Mouse (Mus musculus) forebrain, embryonic 11.5 days (tissue): ENCODE measurements around the gene Car14. TPM values are rescaled to one million over a fixed set of nuclear protein-coding genes. Genes with fewer than 3 reads are reported as not detected.
A peak's percentile ranks its signal among the peaks of the same experiment; 100 is the strongest.

Experiments used
- ATAC-seq: fragments of 200-750 bp; cut with Nextera tagmentation; replicated peaks from 2 replicates; pipeline ENCODE4 v1.8.0; 2017; ENCODE audit warnings: moderate TSS enrichment; ENCODE audit not compliant: low FRiP score
- DNase-seq: peaks from one replicate; pipeline ENCODE4 v3.0.0-alpha.2; 2017; ENCODE audit warnings: low spot score
- H3K27ac ChIP-seq: fragments of 300-500 bp; sonication (generic); 2 replicates; pipeline ENCODE4 v1.5.1; 2014; ENCODE audit warnings: low read depth, low read length
- H3K27me3 ChIP-seq: fragments of 300-500 bp; sonication (generic); 2 replicates; pipeline ENCODE4 v1.6.1; 2014; ENCODE audit warnings: mild to moderate bottlenecking, low read length, mixed read lengths; ENCODE audit not compliant: control insufficient read depth, insufficient read depth
- H3K36me3 ChIP-seq: fragments of 300-500 bp; sonication (generic); 2 replicates; pipeline ENCODE4 v1.6.1; 2014; ENCODE audit warnings: mild to moderate bottlenecking, low read length, moderate library complexity, mixed read lengths; ENCODE audit not compliant: control insufficient read depth, insufficient read depth
- H3K4me1 ChIP-seq: fragments of 300-500 bp; sonication (generic); replicated peaks from 2 replicates; pipeline ENCODE4 v1.6.1; 2014; ENCODE audit warnings: low read length, mixed read lengths; ENCODE audit not compliant: control insufficient read depth, insufficient read depth
- H3K4me2 ChIP-seq: fragments of 300-500 bp; sonication (generic); 2 replicates; pipeline ENCODE4 v1.6.1; 2014; ENCODE audit warnings: low read depth, mild to moderate bottlenecking, low read length, moderate library complexity, mixed read lengths; ENCODE audit not compliant: severe bottlenecking
- H3K4me3 ChIP-seq: fragments of 300-500 bp; sonication (generic); 2 replicates; pipeline ENCODE4 v1.5.1; 2014; ENCODE audit warnings: low read depth, low read length
- H3K9ac ChIP-seq: fragments of 300-500 bp; sonication (generic); 2 replicates; pipeline ENCODE4 v1.6.1; 2014; ENCODE audit warnings: low read length
- H3K9me3 ChIP-seq: fragments of 300-500 bp; sonication (generic); 2 replicates; pipeline ENCODE4 v1.6.1; 2016; ENCODE audit warnings: low read length, mixed read lengths; ENCODE audit not compliant: control insufficient read depth
- WGBS: fragments of 180-500 bp; shearing (Covaris S2); extraction: QIAGEN DNeasy Blood & Tissue Kit; methylation state at CpG from one replicate; pipeline ENCODE4 v1.1.7; 2014; 5-methylcytosine and 5-hydroxymethylcytosine counted together
- polyA plus RNA-seq: library from polyadenylated mRNA; unstranded; fragments of >200 nt; fragmentation: Nextera tagmentation; extraction: Ambion mirVana; gene quantifications from 2 replicates; pipeline ENCODE4 v1.2.1, GENCODE M21; 2014

The Car14 gene
- polyA plus RNA-seq, 1 experiment from 2014 or later: 49.4 TPM

- Histone ChIP-seq H3K4me3 (no peak overlapping the region), H3K4me2 (no peak overlapping the region), H3K36me3 (no peaks in the 10 kb centered on the region), H3K9me3 (no peaks in the 10 kb centered on the region), H3K27me3 (no peaks in the 10 kb centered on the region), H3K9ac (peak overlapping the region; percentile 32), H3K27ac (no peak overlapping the region), H3K4me1 (peaks cover 7% of the 10 kb centered on the region; the same call in 1 of the 2 replicates)
- ATAC-seq (no peak), DNase-seq (no peak)
- 44% methylated on average over 11 of the region's 11 CpGs for WGBS
Observed at GRCm38 (mm10) chr3:95892066-95893052, 12.1 kb downstream of the Car14 start.

GRCm38 (mm10) chr3:95891211-95892065, 13.1 kb downstream of the Car14 start, which contains the start of gene BC028528:
BC028528 (minus strand) TSS chr3:95892005.
- Histone ChIP-seq H3K27me3 (no peaks in the 10 kb centered on the region), H3K4me1 (peaks cover 7% of the 10 kb centered on the region; the same call in 1 of the 2 replicates), H3K9me3 (no peaks in the 10 kb centered on the region), H3K4me2 (peak within 1 kb of the TSS; percentile 18; the same call in 1 of the 2 replicates), H3K4me3 (no peak within 1 kb of the TSS), H3K9ac (peak within 1 kb of the TSS; percentile 32), H3K27ac (peak within 1 kb of the TSS; percentile 46; the same call in 1 of the 2 replicates), H3K36me3 (no peaks in the 10 kb centered on the region)
- no peak for ATAC-seq
- DNase-seq: no peak
- 26% methylated on average over 12 of the region's 12 CpGs for WGBS

GRCm38 (mm10) chr3:95889664-95890063, 14.8 kb downstream of the Car14 start:
- Histone ChIP-seq H3K9me3 (no peaks in the 10 kb centered on the region), H3K9ac (no peak overlapping the region), H3K27ac (no peak overlapping the region), H3K4me2 (no peak overlapping the region), H3K36me3 (no peaks in the 10 kb centered on the region), H3K27me3 (no peaks in the 10 kb centered on the region), H3K4me1 (peaks cover 3% of the 10 kb centered on the region; the same call in 1 of the 2 replicates), H3K4me3 (no peak overlapping the region)
- WGBS: 81% methylated on average over 3 of the region's 3 CpGs
- no peak for DNase-seq
- ATAC-seq: no peak

GRCm38 (mm10) chr3:95887596-95887995, 16.9 kb downstream of the Car14 start:
- no peak overlapping the region for H3K4me3 ChIP-seq
- no peak for ATAC-seq
- no peak overlapping the region for H3K27ac ChIP-seq
- no peaks in the 10 kb centered on the region for H3K9me3 ChIP-seq
- H3K4me1 ChIP-seq: peaks cover 4% of the 10 kb centered on the region; the same call in 1 of the 2 replicates
- 88% methylated on average over 4 of the region's 4 CpGs for WGBS
- no peaks in the 10 kb centered on the region for H3K27me3 ChIP-seq
- no peak for DNase-seq
- no peak overlapping the region for H3K4me2 ChIP-seq
- H3K9ac ChIP-seq: no peak overlapping the region
- no peaks in the 10 kb centered on the region for H3K36me3 ChIP-seq

- Histone ChIP-seq H3K36me3 (no peaks in the 10 kb centered on the region), H3K4me2 (no peak overlapping the region), H3K9ac (no peak overlapping the region), H3K27ac (no peak overlapping the region), H3K4me1 (peaks cover 10% of the 10 kb centered on the region), H3K9me3 (no peaks in the 10 kb centered on the region), H3K27me3 (no peaks in the 10 kb centered on the region; the same call in 1 of the 2 replicates), H3K4me3 (no peak overlapping the region)
- 86% methylated on average over 5 of the region's 5 CpGs for WGBS
- ATAC-seq (no peak), DNase-seq (no peak)
Observed at GRCm38 (mm10) chr3:95884400-95884799, 20.1 kb downstream of the Car14 start.

- WGBS: 3% methylated on average over 24 of the region's 24 CpGs
- H3K27ac ChIP-seq: no peak overlapping the region
- peak overlapping the region; percentile 43 for H3K9ac ChIP-seq
Observed at GRCm38 (mm10) chr3:95882816-95883425, 21.6 kb downstream of the Car14 start.

GRCm38 (mm10) chr3:95881979-95882815, 22.3 kb downstream of the Car14 start, which contains the start of gene Ciart:
Ciart (minus strand) TSS chr3:95882251.
- H3K9me3 ChIP-seq: no peaks in the 10 kb centered on the region
- peak within 1 kb of the TSS; percentile 51 for H3K4me3 ChIP-seq
- H3K9ac ChIP-seq: peak within 1 kb of the TSS; percentile 43
- WGBS: under 1% methylated on average over 66 of the region's 66 CpGs
- no peaks in the 10 kb centered on the region for H3K36me3 ChIP-seq
- peak; percentile 100 for ATAC-seq
- H3K4me2 ChIP-seq: peak within 1 kb of the TSS; percentile 99
- peak; percentile 96 for DNase-seq
- no peaks in the 10 kb centered on the region; the same call in 1 of the 2 replicates for H3K27me3 ChIP-seq
- peaks cover 10% of the 10 kb centered on the region for H3K4me1 ChIP-seq
- no peak within 1 kb of the TSS for H3K27ac ChIP-seq

More at GRCm38 (mm10) chr3:95882816-95883425, 21.6 kb downstream of the Car14 start:
- ATAC-seq (no peak), DNase-seq (peak; percentile 67)
- Histone ChIP-seq H3K9me3 (no peaks in the 10 kb centered on the region), H3K4me3 (peak overlapping the region; percentile 51), H3K36me3 (no peaks in the 10 kb centered on the region), H3K4me2 (peak overlapping the region; percentile 99), H3K4me1 (peaks cover 10% of the 10 kb centered on the region), H3K27me3 (no peaks in the 10 kb centered on the region; the same call in 1 of the 2 replicates)
